Mouse (Mus musculus) mature B cell (primary cell): ENCODE data around the gene Upf1.

Source experiments
- in situ Hi-C: fragments of 300-500 bp; cut with MboI; formaldehyde crosslinking; loops from 2 replicates; pipeline ENCODE4 v1.14.3; 2019

The Upf1 gene

GRCm38 (mm10) chr8:70353194-70353817 lies at the start of gene Upf1:
Gene Upf1 (minus strand): TSS chr8:70353278.
- in situ Hi-C loops: no loop called here

GRCm38 (mm10) chr8:70397611-70398563 lies 44.8 kb upstream of the Upf1 start:
- in situ Hi-C loops: no loop called here

DNA sequence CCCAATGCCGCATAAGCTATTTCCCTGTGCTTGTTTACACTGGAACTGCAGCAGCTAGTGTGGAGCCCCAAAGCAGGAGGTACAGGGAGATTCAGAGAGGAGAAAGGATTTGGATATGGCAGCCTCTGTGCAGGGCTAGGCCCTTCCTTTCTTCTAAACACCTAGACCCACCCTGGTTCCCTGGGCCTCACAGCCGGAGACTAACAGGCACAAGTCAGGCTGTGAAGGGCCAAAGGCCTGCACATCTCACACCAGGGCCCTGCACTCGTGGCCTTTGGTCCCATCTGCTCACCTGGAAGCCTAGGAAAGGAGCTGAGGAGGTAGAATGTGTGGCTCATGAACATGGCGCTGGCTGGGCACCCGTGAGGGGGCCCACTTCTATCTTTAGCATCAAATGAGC lies 43.1 kb upstream of the Upf1 start:
- in situ Hi-C loops: no loop called here

GRCm38 (mm10) chr8:70395649-70396048 lies 42.6 kb upstream of the Upf1 start:
- in situ Hi-C loops: no loop called here

GRCm38 (mm10) chr8:70394269-70394998 lies 41.4 kb upstream of the Upf1 start:
- in situ Hi-C loops: no loop called here

DNA sequence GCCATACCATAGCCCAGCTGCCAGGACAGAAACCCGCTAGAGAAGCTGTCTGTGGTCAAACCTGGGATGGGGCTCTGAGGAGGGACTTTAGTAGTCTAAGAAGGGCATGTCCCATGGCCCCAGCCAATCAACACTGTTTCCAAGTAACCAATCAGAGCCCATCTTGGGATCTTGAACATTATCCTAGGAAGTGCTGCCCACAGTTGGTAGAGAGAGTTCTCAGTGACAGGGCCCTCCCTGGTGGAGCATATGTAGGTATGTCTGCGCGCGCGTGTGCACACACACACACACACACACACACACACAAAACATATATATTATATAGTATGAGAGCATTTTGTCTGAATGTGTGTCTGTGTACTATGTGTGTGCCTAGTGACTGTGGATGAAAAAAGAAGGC lies 40.0 kb upstream of the Upf1 start:
- in situ Hi-C loops: no loop called here

DNA sequence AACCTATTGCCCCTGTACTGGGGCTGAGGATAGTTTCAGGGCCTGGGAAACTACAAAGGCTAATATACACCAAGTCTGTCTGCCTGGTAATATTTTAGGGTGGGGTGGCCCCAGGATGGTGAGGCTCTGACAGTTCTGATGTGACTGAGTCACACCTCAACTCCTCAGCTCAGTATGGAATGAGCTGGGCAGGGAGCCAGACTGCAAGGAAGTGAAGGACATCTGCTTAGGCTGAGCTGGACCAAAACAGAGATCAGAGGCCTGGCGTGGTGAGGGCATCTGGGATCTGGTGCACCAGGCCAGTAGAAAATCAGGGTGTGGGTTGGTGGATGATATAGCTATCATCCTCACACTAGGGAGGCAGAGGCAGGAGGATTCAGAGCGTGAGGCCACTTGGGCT lies 36.6 kb upstream of the Upf1 start:
- in situ Hi-C loops: no loop called here

GRCm38 (mm10) chr8:70383287-70383686 lies 30.2 kb upstream of the Upf1 start:
- in situ Hi-C loops: no loop called here

GRCm38 (mm10) chr8:70380069-70380468 lies 27.0 kb upstream of the Upf1 start:
- in situ Hi-C loops: no loop called here

DNA sequence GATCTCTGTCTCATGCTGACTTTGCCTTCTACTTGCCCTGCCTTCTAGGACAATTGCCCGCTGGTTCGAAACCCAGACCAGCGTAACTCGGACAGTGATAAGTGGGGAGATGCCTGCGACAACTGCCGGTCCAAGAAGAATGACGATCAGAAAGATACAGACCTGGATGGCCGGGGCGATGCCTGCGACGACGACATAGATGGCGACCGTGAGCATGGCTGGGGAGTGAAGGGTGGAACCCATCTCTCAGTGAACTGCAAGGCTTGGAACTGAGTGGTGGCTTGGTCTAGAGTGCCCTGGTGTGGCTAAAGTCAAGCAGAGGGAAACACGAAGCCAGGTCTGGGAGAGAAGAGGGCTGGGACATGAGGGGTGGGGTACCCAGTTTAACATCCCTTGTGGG lies 24.0 kb upstream of the Upf1 start:
- in situ Hi-C loops: loop anchor here (5.0 kb wide), 1 partner anchor 130 kb away; the partner anchor contains the start of gene Rex1bd

- in situ Hi-C loops: loop anchor here (5.0 kb wide), 1 partner anchor 131 kb away; the partner anchor contains the start of gene Rex1bd
Observed at GRCm38 (mm10) chr8:70376275-70376741, 23.2 kb upstream of the Upf1 start.

GRCm38 (mm10) chr8:70375212-70375859 lies 22.3 kb upstream of the Upf1 start:
- in situ Hi-C loops: loop anchor here (5.0 kb wide), 1 partner anchor 132 kb away; the partner anchor contains the start of gene Rex1bd

GRCm38 (mm10) chr8:70374318-70374927 lies 21.3 kb upstream of the Upf1 start:
- in situ Hi-C loops: no loop called here

- in situ Hi-C loops: no loop called here
Observed at GRCm38 (mm10) chr8:70373397-70374317, 20.6 kb upstream of the Upf1 start, which contains the start of gene Comp. Gene Comp (plus strand): TSS chr8:70373558.

- in situ Hi-C loops: no loop called here
Observed at GRCm38 (mm10) chr8:70371951-70372350, 18.9 kb upstream of the Upf1 start.

DNA sequence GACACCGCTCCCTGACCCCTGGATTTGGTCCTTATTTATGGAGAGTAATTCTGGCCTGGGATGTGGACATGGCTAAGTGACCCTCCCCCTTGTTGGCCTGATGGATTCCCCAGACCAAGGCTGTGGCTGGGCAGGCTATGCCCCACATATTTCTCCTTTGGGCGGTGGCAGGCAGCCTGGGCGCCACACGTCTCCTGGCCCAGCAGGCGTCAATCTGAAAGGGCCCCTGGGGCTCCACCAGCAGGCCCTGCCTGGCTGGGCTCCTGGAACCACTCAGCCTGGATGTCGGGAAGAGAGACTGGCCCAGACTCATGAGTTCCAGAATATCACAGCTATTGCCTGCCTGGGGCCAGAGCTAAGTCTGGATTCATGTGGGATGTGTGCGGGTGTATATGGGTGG lies 17.4 kb upstream of the Upf1 start:
- in situ Hi-C loops: no loop called here

GRCm38 (mm10) chr8:70366588-70366987 lies 13.5 kb upstream of the Upf1 start:
- in situ Hi-C loops: no loop called here

DNA sequence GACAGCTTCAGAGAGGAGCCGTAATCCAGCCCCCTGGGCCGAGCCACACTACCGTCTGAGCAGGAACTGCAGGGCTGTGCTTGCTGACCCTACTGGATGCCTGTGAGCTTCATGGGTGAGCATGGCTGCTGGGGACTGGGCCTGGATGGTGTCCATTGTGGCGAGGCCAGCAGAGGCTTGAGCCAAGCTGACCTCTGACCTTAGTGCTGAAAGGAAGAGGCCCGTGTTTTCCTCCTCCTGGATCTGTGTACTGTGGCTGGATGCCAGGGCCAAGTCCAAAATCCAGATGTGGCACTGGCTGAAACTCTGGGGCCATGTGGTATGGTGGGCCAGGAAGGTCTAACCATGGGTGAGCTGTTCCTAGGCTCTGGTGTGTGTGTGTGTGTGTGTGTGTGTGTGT lies 11.0 kb upstream of the Upf1 start:
- in situ Hi-C loops: no loop called here

- in situ Hi-C loops: no loop called here
Observed at GRCm38 (mm10) chr8:70361484-70362032, 8.5 kb upstream of the Upf1 start.

- in situ Hi-C loops: no loop called here
Observed at GRCm38 (mm10) chr8:70360769-70361168, 7.7 kb upstream of the Upf1 start.
